Mouse (Mus musculus): ENCODE results near the gene Nhsl2. TPM values are rescaled to one million over a fixed set of nuclear protein-coding genes. Genes with fewer than 3 reads are reported as not detected.

Gene Nhsl2
- polyA plus RNA-seq, 1 experiment from 2014 or later: 17.2 TPM

DNA sequence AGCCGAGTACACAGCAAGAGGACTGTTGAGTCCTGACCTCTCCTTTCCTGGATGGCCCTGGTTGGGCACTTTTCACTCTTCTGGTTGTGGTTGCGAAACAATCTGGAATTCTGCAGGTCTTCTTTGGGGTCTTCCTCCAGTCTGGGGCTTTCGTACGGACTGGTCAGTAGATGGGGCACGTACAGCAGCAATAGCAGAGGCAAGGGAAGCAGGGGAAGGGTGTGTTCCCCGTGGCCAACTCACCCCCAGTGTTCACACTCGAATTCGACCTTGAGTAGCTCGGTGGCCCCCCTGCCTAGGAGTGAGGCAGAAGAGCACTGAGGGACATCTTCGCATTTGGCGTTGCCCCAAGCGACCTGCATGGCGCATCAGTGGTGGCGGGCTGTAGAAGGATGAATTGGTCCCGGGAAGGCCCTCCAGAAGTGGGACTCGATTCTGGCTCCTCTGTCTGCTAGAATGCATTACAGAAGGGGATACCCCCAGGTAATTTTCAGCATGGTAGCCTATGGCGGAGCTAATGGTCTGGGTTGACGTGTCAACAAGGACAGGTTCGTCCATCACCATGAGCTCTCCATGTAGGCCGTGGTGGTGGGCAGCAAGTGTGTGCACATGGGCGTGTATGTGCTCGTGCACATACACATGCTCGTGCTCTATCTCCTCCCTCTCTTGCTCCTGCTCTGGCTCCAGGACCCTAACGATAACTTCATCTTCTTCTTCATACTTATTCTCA, 219.8 kb downstream of the Nhsl2 start:
- H3K27ac ChIP-seq (ENCODE audit: low read depth, low read length): no peak overlapping the region
- 82% methylated on average over 24 of the region's 24 CpGs for WGBS (ENCODE audit: insufficient replicate concordance)
- H3K9me3 ChIP-seq (replicated peaks; ENCODE audit: control insufficient read depth, low read length): no peaks in the 10 kb centered on the region
- no peak for ATAC-seq (replicated peaks; ENCODE audit: insufficient number of reproducible peaks, low FRiP score, low TSS enrichment)
- H3K4me1 ChIP-seq (ENCODE audit: control insufficient read depth, insufficient read depth, low read length): 0 out of 2 replicates have a peak, but pooled peaks cover 2% of the 10 kb centered on the region
- peaks cover 3% of the 10 kb centered on the region; the same call in 1 of the 2 replicates for H3K36me3 ChIP-seq (ENCODE audit: control insufficient read depth, insufficient read depth, low read length)
- H3K9ac ChIP-seq (ENCODE audit: low read depth, low read length): no peak overlapping the region
- H3K4me3 ChIP-seq (ENCODE audit: low read depth, low read length): no peak overlapping the region
- peaks cover 8% of the 10 kb centered on the region; the same call in 1 of the 2 replicates for H3K27me3 ChIP-seq (ENCODE audit: control insufficient read depth, insufficient read depth, low read length)
- no peak overlapping the region for H3K4me2 ChIP-seq

DNA sequence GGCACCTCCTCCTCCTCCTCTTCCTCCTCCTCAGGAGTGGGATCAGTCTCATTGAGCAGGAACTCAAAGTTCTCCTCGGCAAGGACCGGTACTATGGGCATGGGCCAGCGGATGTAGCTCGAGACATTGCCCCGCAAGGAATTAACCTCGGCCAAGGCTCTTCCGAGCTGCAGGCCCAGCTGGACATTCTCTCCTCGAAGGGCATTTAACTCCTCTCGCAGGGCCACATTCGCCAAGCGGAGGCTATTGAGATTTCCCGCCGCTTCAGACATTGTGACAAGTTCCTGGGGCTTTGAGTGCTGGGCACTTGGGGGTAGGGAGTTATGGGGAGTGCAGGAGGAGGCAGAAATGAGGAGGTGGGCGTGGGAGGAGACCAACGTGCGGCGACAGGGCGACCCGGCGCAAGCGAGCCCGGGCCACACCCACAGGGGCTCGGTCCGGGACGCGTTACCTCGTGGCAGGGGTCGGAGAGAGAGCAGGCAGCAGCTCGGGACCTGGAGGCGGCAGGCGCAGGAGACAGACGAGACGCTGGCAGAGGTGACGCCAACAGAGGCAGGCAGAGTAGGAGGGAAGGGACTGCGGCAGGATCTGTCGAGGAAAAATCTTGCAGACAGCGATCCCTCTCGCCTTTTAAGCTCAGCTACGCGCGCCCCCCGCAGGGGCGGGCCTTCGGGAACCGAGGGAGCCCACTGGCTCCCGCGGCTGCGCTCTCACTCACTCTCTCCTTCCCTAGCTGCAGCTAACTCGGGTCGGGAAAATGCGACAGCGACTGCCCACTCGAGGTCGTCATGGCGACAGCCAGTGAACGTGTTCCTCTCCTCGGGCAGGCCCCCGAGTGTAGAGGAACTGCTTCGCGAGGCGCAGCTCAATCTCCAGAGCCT, 221.6 kb downstream of the Nhsl2 start, which contains the start of gene Rtl5:
Gene Rtl5 (minus strand): TSS at position 714 of the 881 bp plus-strand sequence.
- H3K27me3 ChIP-seq (ENCODE audit: control insufficient read depth, insufficient read depth, low read length): peaks cover 6% of the 10 kb centered on the region; the same call in 1 of the 2 replicates
- 0 out of 2 replicates have a peak, but pooled peaks cover 2% of the 10 kb centered on the region for H3K4me1 ChIP-seq (ENCODE audit: control insufficient read depth, insufficient read depth, low read length)
- H3K9ac ChIP-seq (ENCODE audit: low read depth, low read length): peak within 1 kb of the TSS; percentile 67
- peaks cover 3% of the 10 kb centered on the region; the same call in 1 of the 2 replicates for H3K36me3 ChIP-seq (ENCODE audit: control insufficient read depth, insufficient read depth, low read length)
- WGBS (ENCODE audit: insufficient replicate concordance): 17% methylated on average over 59 of the region's 61 CpGs
- H3K4me2 ChIP-seq: peak within 1 kb of the TSS; percentile 74
- ATAC-seq (replicated peaks; ENCODE audit: insufficient number of reproducible peaks, low FRiP score, low TSS enrichment): peak; percentile 82
- no peaks in the 10 kb centered on the region for H3K9me3 ChIP-seq (replicated peaks; ENCODE audit: control insufficient read depth, low read length)
- peak within 1 kb of the TSS; percentile 74 for H3K27ac ChIP-seq (ENCODE audit: low read depth, low read length)
- peak within 1 kb of the TSS; percentile 46 for H3K4me3 ChIP-seq (ENCODE audit: low read depth, low read length)

DNA sequence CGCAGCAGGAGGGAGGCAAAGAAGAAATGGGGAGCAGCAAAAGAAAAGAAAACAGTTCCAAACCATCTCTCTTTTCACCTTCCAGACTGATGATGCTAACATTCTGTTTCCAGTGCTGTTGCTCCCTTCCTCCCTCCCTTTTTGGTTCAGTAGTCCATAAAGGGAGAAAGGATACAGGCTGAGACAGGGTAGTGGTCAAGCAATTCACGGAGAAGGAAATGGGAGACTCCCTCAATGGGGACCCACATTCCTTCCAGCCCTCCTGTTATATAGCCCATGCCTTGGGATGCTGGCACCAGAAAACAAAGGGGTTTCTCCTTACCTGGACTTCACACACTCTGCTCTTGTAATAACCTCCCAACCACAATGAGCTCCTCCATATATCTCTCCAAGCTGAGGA, 222.3 kb downstream of the Nhsl2 start:
- H3K27me3 ChIP-seq (ENCODE audit: control insufficient read depth, insufficient read depth, low read length): peaks cover 6% of the 10 kb centered on the region; the same call in 1 of the 2 replicates
- H3K9me3 ChIP-seq (replicated peaks; ENCODE audit: control insufficient read depth, low read length): no peaks in the 10 kb centered on the region
- H3K4me3 ChIP-seq (ENCODE audit: low read depth, low read length): peak overlapping the region; percentile 46
- peak overlapping the region; percentile 74; the same call in 1 of the 2 replicates for H3K27ac ChIP-seq (ENCODE audit: low read depth, low read length)
- H3K36me3 ChIP-seq (ENCODE audit: control insufficient read depth, insufficient read depth, low read length): peaks cover 3% of the 10 kb centered on the region; the same call in 1 of the 2 replicates
- peak overlapping the region; percentile 74 for H3K4me2 ChIP-seq
- WGBS (ENCODE audit: insufficient replicate concordance): 34% methylated on average over 2 of the region's 2 CpGs
- H3K9ac ChIP-seq (ENCODE audit: low read depth, low read length): no peak overlapping the region
- 0 out of 2 replicates have a peak, but pooled peaks cover 2% of the 10 kb centered on the region for H3K4me1 ChIP-seq (ENCODE audit: control insufficient read depth, insufficient read depth, low read length)
- no peak for ATAC-seq (replicated peaks; ENCODE audit: insufficient number of reproducible peaks, low FRiP score, low TSS enrichment)

DNA sequence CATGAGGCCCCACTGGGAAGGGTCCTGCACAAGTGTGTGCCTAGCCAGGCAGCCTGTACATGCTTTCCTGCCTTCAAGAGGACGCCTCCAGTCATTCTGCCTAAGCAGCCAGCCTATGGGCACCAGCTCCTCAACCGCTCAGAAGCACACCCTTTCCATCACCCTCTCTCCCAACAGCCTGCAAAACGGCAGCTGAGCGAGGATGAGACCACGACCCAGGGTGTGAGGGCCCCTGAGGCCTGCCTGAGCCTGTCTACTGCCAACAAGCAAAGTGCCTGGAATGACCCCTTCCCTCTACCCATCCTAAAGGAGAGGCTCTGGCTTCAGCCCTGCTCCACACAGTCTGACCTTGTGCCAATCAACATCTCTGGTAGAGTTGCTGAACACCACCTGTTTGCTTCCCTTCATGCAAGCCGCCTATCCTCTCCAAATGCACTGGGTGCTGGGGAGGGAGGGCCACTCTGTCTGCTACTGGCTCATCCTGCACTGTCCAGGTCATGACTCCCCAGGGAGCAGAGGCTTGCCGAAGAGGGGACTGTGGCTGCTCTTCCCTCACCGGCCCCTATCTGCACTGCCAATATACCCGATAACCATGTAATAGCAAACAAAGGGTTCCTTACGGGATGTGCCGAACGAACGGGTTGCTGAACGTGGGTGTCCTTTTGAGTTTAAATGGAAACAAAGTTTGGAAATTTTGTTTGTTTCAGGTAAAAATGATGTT, 224.6 kb downstream of the Nhsl2 start:
- H3K4me3 ChIP-seq (ENCODE audit: low read depth, low read length): no peak overlapping the region
- H3K9ac ChIP-seq (ENCODE audit: low read depth, low read length): no peak overlapping the region
- peaks cover 6% of the 10 kb centered on the region; the same call in 1 of the 2 replicates for H3K27me3 ChIP-seq (ENCODE audit: control insufficient read depth, insufficient read depth, low read length)
- H3K36me3 ChIP-seq (ENCODE audit: control insufficient read depth, insufficient read depth, low read length): peaks cover 3% of the 10 kb centered on the region; the same call in 1 of the 2 replicates
- 0 out of 2 replicates have a peak, but pooled peaks cover 2% of the 10 kb centered on the region for H3K4me1 ChIP-seq (ENCODE audit: control insufficient read depth, insufficient read depth, low read length)
- no peak for ATAC-seq (replicated peaks; ENCODE audit: insufficient number of reproducible peaks, low FRiP score, low TSS enrichment)
- H3K27ac ChIP-seq (ENCODE audit: low read depth, low read length): no peak overlapping the region
- H3K9me3 ChIP-seq (replicated peaks; ENCODE audit: control insufficient read depth, low read length): no peaks in the 10 kb centered on the region
- no peak overlapping the region for H3K4me2 ChIP-seq
- 84% methylated on average over 14 of the region's 14 CpGs for WGBS (ENCODE audit: insufficient replicate concordance)

DNA sequence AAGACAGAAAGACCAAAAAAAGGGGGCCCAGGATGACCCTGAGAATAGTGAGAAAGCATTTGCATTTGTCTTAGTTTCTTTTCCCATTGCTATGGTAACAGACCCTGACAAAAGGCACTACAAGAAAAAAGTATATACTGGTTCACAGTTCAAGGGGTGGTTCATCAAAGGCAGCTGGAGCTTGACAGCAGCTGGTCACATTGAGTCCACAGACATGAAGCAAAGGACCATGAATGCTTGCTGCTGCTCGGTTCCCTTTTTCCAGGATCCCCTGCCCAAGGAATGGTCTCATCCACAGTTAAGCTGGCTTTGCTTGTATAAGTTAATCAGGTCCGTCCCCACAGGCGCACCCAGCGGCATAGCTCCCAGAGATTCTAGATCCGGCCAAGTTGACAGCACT, 225.2 kb downstream of the Nhsl2 start:
- 0 out of 2 replicates have a peak, but pooled peaks cover 2% of the 10 kb centered on the region for H3K4me1 ChIP-seq (ENCODE audit: control insufficient read depth, insufficient read depth, low read length)
- no peaks in the 10 kb centered on the region for H3K9me3 ChIP-seq (replicated peaks; ENCODE audit: control insufficient read depth, low read length)
- WGBS (ENCODE audit: insufficient replicate concordance): 74% methylated on average over 5 of the region's 5 CpGs
- no peak for ATAC-seq (replicated peaks; ENCODE audit: insufficient number of reproducible peaks, low FRiP score, low TSS enrichment)
- no peak overlapping the region for H3K4me2 ChIP-seq
- H3K27me3 ChIP-seq (ENCODE audit: control insufficient read depth, insufficient read depth, low read length): peaks cover 6% of the 10 kb centered on the region; the same call in 1 of the 2 replicates
- H3K36me3 ChIP-seq (ENCODE audit: control insufficient read depth, insufficient read depth, low read length): peaks cover 3% of the 10 kb centered on the region; the same call in 1 of the 2 replicates
- no peak overlapping the region for H3K27ac ChIP-seq (ENCODE audit: low read depth, low read length)
- H3K4me3 ChIP-seq (ENCODE audit: low read depth, low read length): no peak overlapping the region
- H3K9ac ChIP-seq (ENCODE audit: low read depth, low read length): no peak overlapping the region

DNA sequence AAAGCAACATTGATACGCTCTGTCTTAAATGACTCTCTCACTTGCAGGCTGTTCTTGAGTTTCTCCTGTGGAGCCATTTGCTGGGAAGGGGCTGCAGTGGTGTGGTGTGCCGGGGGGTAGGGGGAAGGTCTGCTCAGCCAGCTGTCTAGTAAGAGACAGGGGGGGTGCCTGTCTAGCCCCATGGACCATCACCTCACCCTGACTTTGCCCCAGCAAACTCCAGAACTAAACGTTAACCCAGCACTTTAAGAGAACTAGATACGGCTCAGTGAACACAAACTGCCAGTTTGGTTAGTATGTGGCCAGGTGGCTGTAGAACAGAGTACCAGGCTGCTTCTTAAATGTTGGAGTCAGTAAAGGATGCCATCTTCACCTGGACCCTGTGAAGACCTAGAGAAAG, 226.0 kb downstream of the Nhsl2 start:
- no peak overlapping the region for H3K4me3 ChIP-seq (ENCODE audit: low read depth, low read length)
- ATAC-seq (replicated peaks; ENCODE audit: insufficient number of reproducible peaks, low FRiP score, low TSS enrichment): no peak
- no peaks in the 10 kb centered on the region for H3K9me3 ChIP-seq (replicated peaks; ENCODE audit: control insufficient read depth, low read length)
- H3K9ac ChIP-seq (ENCODE audit: low read depth, low read length): no peak overlapping the region
- peaks cover 3% of the 10 kb centered on the region; the same call in 1 of the 2 replicates for H3K36me3 ChIP-seq (ENCODE audit: control insufficient read depth, insufficient read depth, low read length)
- H3K27me3 ChIP-seq (ENCODE audit: control insufficient read depth, insufficient read depth, low read length): peaks cover 6% of the 10 kb centered on the region; the same call in 1 of the 2 replicates
- H3K27ac ChIP-seq (ENCODE audit: low read depth, low read length): no peak overlapping the region
- no peaks in the 10 kb centered on the region for H3K4me1 ChIP-seq (ENCODE audit: control insufficient read depth, insufficient read depth, low read length)
- WGBS (ENCODE audit: insufficient replicate concordance): 79% methylated on average over 4 of the region's 4 CpGs
- no peak overlapping the region for H3K4me2 ChIP-seq

DNA sequence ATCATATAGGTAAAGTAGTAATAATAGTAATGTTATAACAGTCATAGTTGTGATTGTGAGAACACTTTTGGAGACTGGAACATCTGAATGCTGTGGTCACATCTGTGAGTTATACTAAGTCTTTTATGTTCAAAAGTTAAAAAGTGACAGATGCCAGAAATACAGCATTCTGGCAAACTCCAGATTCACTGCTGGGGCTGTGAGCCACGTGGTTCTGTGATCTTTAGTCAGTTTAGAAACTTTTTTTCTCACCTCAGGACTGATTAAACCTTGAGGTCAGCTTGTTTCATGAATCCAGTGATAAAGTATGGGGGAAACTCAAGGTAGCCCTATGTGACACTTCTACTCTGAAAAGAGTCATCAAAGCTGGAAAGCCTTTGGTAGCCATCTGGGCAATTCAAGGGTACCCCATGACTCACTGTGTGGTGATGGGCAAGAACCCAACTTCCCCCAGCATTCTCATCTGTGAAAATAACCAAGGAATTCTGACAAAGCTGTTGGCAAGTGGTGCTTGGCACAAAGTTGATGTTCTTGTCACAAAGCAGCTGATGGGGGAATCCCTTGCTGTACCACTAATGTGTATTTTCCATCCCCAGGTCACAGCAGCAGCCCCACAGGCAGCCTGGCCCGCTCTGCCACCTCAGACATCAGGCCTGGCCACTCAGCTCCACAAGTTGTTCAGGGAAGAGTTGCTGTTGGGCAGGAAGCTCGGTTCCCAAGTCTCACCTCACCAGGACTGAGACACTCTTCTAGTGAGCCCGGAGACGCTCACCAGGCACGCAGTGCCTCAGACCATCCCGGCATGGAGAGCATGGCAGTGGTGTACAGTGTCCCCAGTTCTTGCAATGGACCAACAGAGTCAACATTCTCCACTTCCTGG, 227.9 kb downstream of the Nhsl2 start:
- H3K36me3 ChIP-seq (ENCODE audit: control insufficient read depth, insufficient read depth, low read length): peaks cover 3% of the 10 kb centered on the region; the same call in 1 of the 2 replicates
- peaks cover under 1% of the 10 kb centered on the region; the same call in 1 of the 2 replicates for H3K27me3 ChIP-seq (ENCODE audit: control insufficient read depth, insufficient read depth, low read length)
- H3K27ac ChIP-seq (ENCODE audit: low read depth, low read length): no peak overlapping the region
- WGBS (ENCODE audit: insufficient replicate concordance): 77% methylated on average over 7 of the region's 7 CpGs
- no peak overlapping the region for H3K4me3 ChIP-seq (ENCODE audit: low read depth, low read length)
- H3K9me3 ChIP-seq (replicated peaks; ENCODE audit: control insufficient read depth, low read length): no peaks in the 10 kb centered on the region
- no peaks in the 10 kb centered on the region for H3K4me1 ChIP-seq (ENCODE audit: control insufficient read depth, insufficient read depth, low read length)
- no peak overlapping the region for H3K4me2 ChIP-seq
- no peak for ATAC-seq (replicated peaks; ENCODE audit: insufficient number of reproducible peaks, low FRiP score, low TSS enrichment)
- H3K9ac ChIP-seq (ENCODE audit: low read depth, low read length): no peak overlapping the region

All from heart, embryonic 11.5 days (tissue).